Mouse (Mus musculus): ENCODE measurements at regions not wholly inside any gene's neighbourhood (a gene's known extent, or its start where the extent isn't known, plus 50 kb on each side); places are given as distances from the start of the nearest gene placed in this dataset.

DNA sequence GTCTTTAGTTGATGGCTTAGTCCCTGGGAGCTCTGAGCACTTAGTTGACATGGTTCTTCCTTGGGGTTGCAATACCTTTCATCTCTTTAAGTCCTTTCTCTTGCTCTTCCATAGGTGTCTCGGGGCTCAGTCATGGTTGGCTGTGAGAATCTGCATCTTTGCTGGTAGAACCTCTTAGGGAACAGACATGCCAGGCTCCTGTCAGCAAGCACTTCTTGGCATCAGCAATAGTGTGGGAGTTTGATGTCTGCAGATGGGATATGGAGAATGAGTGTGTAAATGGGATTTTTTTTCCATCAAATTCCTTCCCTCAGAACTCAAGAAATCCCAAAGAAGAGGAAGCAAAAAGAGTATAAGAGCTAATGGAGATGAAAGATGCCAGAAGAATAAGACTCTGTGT lies 1975.9 kb upstream of the Gm12353 start:
- no peak for DNase-seq

DNA sequence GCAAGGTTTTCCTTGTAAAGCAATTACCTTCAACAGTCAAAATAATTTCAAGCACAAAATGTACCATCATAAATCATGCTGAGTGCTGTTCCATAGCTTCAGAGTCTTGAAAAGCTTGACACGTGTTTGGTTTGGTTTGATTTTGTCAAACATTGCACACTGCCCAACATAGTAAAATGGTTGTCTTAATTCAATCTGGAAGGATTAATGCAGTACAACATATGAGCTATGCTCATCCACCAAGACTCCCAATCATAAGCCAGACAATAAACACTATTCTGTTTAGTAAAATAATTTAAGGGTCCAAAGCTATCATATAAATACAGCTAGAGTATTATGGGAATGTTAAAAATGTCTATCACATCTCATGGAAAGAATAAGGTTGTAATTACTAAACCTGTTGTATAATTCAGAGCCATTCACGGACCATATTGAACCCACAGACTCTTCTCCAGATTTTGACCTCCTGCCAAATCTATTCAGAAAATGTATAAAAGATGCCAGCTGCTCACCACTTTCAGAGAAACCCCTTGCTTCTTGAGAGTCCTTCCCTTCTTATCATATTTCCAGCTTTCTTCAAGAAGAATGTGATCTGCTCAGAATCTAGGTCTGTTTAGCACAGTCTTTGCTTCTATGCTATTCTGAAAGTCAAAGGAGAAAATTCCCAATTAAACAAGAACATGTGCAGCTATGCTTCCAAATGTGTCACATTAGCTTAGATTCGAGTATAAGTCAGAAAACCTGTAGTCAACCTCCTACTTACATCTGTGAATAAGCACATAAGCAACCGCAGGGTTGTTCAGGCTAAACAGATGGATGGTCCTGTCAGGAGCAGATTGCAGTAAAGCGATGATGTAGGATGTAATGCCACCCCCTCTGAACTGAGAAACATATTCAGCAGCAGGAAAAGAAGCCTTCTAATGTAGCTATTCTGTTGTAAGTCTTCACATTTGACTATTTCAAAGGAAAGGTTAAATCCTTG lies 1969.4 kb upstream of the Gm12353 start:
- peak; percentile 94 for DNase-seq

- no peak for DNase-seq
These were observed 1958.5 kb upstream of the Gm12353 start for GRCm38 (mm10) chr4:17646712-17647111.

- no peak for DNase-seq
These were observed 1955.9 kb upstream of the Gm12353 start for GRCm38 (mm10) chr4:17649350-17649749.

DNA sequence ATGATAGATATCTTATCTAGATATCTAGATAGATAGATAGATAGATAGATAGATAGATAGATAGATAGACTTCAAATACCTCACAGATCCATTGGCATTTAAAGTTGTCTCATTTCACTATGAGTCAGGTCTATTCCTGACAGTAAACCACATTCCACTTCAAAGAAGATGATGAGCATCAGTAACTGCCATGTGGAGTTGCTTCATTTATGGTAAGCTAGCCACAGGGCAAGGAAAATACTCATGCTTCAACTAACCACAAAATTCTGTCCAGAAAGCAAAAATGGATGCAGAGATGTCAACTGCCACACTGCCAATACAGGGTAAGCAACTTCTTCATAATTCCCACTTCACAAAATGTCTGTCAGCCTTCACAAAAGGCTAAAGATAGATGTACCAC lies 1951.7 kb upstream of the Gm12353 start:
- DNase-seq, result no peak

DNA sequence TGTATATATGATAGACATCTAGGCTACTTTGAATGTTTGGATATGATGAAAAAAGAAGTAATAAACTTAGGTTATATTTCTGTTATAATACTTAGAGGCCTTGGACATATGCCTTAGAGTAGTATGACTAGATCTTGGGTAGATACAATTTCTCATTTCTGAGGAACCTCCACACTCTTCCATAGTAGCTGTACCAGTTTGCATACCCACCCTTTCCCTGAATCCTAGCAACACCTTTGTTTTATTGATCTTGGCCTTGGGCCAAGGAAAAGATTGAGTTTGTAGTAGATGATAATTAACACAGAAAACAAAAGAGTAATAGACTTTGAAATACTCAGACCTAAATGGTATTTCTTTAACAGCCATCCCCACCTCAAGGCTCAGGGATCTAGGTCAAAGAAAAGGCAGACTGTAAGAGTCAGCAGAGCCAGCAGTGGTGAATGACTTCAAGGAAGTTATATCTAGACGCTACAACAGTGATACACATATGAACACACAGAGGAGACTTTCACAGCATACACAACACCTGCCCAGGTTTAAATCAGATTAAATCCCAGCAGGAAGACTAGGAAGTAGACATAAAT lies 1937.9 kb upstream of the Gm12353 start:
- DNase-seq, result no peak
